Mouse (Mus musculus): ENCODE data around the gene Phldb2.

DNA sequence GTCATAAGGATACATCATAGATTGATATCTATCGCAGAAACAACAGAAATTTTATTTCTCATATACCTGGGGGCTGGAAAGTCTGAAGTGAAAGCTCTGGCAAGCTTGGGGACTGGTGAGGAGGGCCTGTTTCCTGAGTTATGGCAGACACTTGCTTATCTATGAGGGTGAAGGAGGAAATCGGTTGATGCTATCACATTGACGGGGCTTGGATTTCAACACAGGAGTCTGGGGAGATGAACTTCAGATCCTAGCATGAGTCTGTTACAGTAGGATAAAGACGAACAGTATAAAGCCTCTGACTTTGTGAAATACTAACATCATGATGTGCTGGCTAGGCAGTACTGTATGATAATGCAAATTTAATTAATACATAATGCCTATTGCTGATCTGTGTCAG lies 25.3 kb downstream of the Phldb2 start:
- TF ChIP-seq CTCF (IDR thresholded peaks at IDR 0.05; ENCODE audit: control insufficient read depth, insufficient read depth, insufficient read length): no peak
- TF ChIP-seq MAX (IDR thresholded peaks at IDR 0.05): no peak
- no peak for TF ChIP-seq CEBPB (IDR thresholded peaks at IDR 0.05; ENCODE audit: low read depth)
